Mouse (Mus musculus) midbrain, postnatal 0 days (tissue): ENCODE results near the gene Ints12. TPM values are rescaled to one million over a fixed set of nuclear protein-coding genes. Genes with fewer than 3 reads are reported as not detected.

ENCODE experiments used
- ATAC-seq: fragments of 200-750 bp; cut with Nextera tagmentation; 2 replicates; pipeline ENCODE4 v1.8.0; 2017; ENCODE audit warnings: moderate number of reproducible peaks, mild to moderate bottlenecking, moderate TSS enrichment, moderate library complexity; ENCODE audit not compliant: low FRiP score
- DNase-seq: peaks from one replicate; pipeline ENCODE4 v3.0.0-alpha.2; 2015; ENCODE audit warnings: low spot score
- H3K27ac ChIP-seq: fragments of 300-500 bp; sonication (generic); 2 replicates; pipeline ENCODE4 v1.5.1; 2014; ENCODE audit warnings: low read depth, mild to moderate bottlenecking, low read length, mixed read lengths
- H3K27me3 ChIP-seq: fragments of 300-500 bp; sonication (generic); 2 replicates; pipeline ENCODE4 v1.6.1; 2014; ENCODE audit warnings: low read length, control low read depth, mixed read lengths; ENCODE audit not compliant: insufficient read depth
- H3K36me3 ChIP-seq: fragments of 300-500 bp; sonication (generic); 2 replicates; pipeline ENCODE4 v1.6.1; 2014; ENCODE audit warnings: low read length, control low read depth, mixed read lengths; ENCODE audit not compliant: insufficient read depth
- H3K4me1 ChIP-seq: fragments of 300-500 bp; sonication (generic); 2 replicates; pipeline ENCODE4 v1.6.1; 2014; ENCODE audit warnings: mild to moderate bottlenecking, control low read depth, antibody characterized with exemption, low read length, mixed read lengths; ENCODE audit not compliant: insufficient read depth
- H3K4me2 ChIP-seq: fragments of 300-500 bp; sonication (generic); 2 replicates; pipeline ENCODE4 v1.6.1; 2014; ENCODE audit warnings: low read depth, mild to moderate bottlenecking, low read length, mixed read lengths; ENCODE audit not compliant: poor library complexity, severe bottlenecking
- H3K4me3 ChIP-seq: fragments of 300-500 bp; sonication (generic); 2 replicates; pipeline ENCODE4 v1.5.1; 2014; ENCODE audit warnings: low read depth, mild to moderate bottlenecking, low read length, moderate library complexity
- H3K9ac ChIP-seq: fragments of 300-500 bp; sonication (generic); replicated peaks from 2 replicates; pipeline ENCODE4 v1.6.1; 2014; ENCODE audit warnings: mild to moderate bottlenecking, low read length, moderate library complexity, mixed read lengths; ENCODE audit not compliant: poor library complexity, severe bottlenecking
- H3K9me3 ChIP-seq: fragments of 300-500 bp; sonication (generic); 2 replicates; pipeline ENCODE4 v1.6.1; 2016; ENCODE audit warnings: low read length, control low read depth
- CTCF ChIP-seq: IDR thresholded peaks from 2 replicates; pipeline ENCODE4 v1.5.1; 2016; ENCODE audit warnings: antibody characterized with exemption, mild to moderate bottlenecking
- WGBS: fragments of 180-500 bp; shearing (Covaris S2); extraction: QIAGEN DNeasy Blood & Tissue Kit; methylation state at CpG from one replicate; pipeline ENCODE4 v1.1.7; 2014; 5-methylcytosine and 5-hydroxymethylcytosine counted together
- polyA plus RNA-seq: library from polyadenylated mRNA; unstranded; fragments of >200 nt; fragmentation: Nextera tagmentation; extraction: Ambion mirVana; gene quantifications from 2 replicates; pipeline ENCODE4 v1.2.1, GENCODE M21; 2015
- total RNA-seq: library from RNA; depleted of rRNA; stranded (reverse); fragments of >200 nt; gene quantifications from 2 replicates; pipeline ENCODE4 v1.2.3, GENCODE M21; 2014

Ints12 gene
- total and polyA plus RNA-seq, 2 experiments from 2014 or later, result 9.0 to 11.3 TPM

GRCm38 (mm10) chr3:133109844-133110243 is 18.2 kb downstream of the Ints12 start:
- no peaks in the 10 kb centered on the region for H3K27me3 ChIP-seq
- ATAC-seq, result no peak
- WGBS, result 95% methylated on average over 4 of the region's 4 CpGs
- peaks cover 11% of the 10 kb centered on the region for H3K36me3 ChIP-seq
- H3K27ac ChIP-seq, result no peak overlapping the region
- H3K4me3 ChIP-seq, result no peak overlapping the region
- H3K9ac ChIP-seq, result no peak overlapping the region
- H3K4me1 ChIP-seq, result no peaks in the 10 kb centered on the region
- DNase-seq, result no peak
- no peak for TF ChIP-seq CTCF
- H3K9me3 ChIP-seq, result no peaks in the 10 kb centered on the region
- H3K4me2 ChIP-seq, result no peak overlapping the region

DNA sequence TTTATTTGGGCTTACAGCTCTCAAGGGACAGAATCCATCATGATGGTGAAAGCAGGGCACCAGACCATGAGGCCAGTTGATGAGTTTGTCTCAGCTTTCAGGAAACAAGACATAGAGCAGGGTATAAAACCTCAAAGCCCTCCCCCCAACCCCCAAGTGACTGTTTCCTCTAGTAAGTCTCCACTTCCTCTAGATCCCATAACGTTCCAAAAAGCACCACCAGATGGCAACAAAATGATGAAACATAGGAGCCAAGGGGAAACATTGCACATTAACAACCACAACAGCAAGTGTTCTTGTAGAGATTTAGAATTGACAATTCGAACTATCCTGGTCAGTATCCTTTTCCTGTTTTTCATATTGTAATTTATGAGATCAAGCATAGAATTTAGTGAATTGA is 20.1 kb downstream of the Ints12 start:
- 0 out of 2 replicates have a peak, but pooled peaks have one; percentile 47 for ATAC-seq
- no peaks in the 10 kb centered on the region for H3K9me3 ChIP-seq
- WGBS, result 26% methylated on average over 2 of the region's 2 CpGs
- H3K4me2 ChIP-seq, result no peak overlapping the region
- peak; percentile 71 for DNase-seq
- TF ChIP-seq CTCF, result peak; percentile 84
- H3K9ac ChIP-seq, result no peak overlapping the region
- H3K36me3 ChIP-seq, result peaks cover 7% of the 10 kb centered on the region
- H3K4me3 ChIP-seq, result no peak overlapping the region
- no peak overlapping the region for H3K27ac ChIP-seq
- H3K27me3 ChIP-seq, result no peaks in the 10 kb centered on the region
- H3K4me1 ChIP-seq, result no peaks in the 10 kb centered on the region

DNA sequence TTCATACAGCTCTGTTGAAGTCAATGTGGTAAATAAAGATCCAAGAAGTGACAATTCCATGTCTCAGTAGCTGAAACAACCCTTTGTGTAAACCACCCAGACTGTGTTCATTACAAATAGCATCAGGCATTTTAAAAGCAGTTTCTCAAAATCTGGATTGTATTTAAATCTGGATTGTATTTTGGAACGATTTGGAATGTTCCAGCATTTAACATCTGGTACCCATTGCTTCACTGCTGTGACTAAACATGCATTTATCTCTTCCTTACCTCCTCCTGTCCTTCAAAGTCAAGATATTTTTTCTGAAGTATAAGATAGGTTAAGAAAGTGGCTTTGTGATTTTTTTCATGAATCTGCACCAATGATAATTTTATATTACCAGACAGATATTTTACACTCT is 21.6 kb downstream of the Ints12 start:
- H3K4me2 ChIP-seq, result no peak overlapping the region
- TF ChIP-seq CTCF, result no peak
- peaks cover 7% of the 10 kb centered on the region for H3K36me3 ChIP-seq
- no peak overlapping the region for H3K4me3 ChIP-seq
- H3K27me3 ChIP-seq, result no peaks in the 10 kb centered on the region
- no peak overlapping the region for H3K9ac ChIP-seq
- no peaks in the 10 kb centered on the region for H3K4me1 ChIP-seq
- no peak for DNase-seq
- 57% methylated on average over 1 of the region's 1 CpGs for WGBS
- no peak for ATAC-seq
- no peak overlapping the region for H3K27ac ChIP-seq
- no peaks in the 10 kb centered on the region for H3K9me3 ChIP-seq

GRCm38 (mm10) chr3:133131372-133131771 is 39.7 kb downstream of the Ints12 start:
- Histone ChIP-seq H3K4me1 (no peaks in the 10 kb centered on the region), H3K4me3 (no peak overlapping the region), H3K27me3 (no peaks in the 10 kb centered on the region), H3K9me3 (no peaks in the 10 kb centered on the region), H3K9ac (no peak overlapping the region), H3K4me2 (no peak overlapping the region), H3K36me3 (no peaks in the 10 kb centered on the region), H3K27ac (no peak overlapping the region)
- no peak for DNase-seq
- no peak for ATAC-seq
- no peak for TF ChIP-seq CTCF
- WGBS, result 92% methylated on average over 5 of the region's 5 CpGs

- Histone ChIP-seq H3K9ac (no peak overlapping the region), H3K36me3 (no peaks in the 10 kb centered on the region), H3K9me3 (no peaks in the 10 kb centered on the region), H3K4me1 (no peaks in the 10 kb centered on the region), H3K27me3 (no peaks in the 10 kb centered on the region), H3K4me3 (no peak overlapping the region), H3K4me2 (no peak overlapping the region), H3K27ac (no peak overlapping the region)
- 48% methylated on average over 8 of the region's 8 CpGs for WGBS
- peak; percentile 16; the same call in 1 of the 2 replicates for ATAC-seq
- peak; percentile 40 for DNase-seq
- peak; percentile 63 for TF ChIP-seq CTCF
Observed at GRCm38 (mm10) chr3:133132611-133133010, 41.0 kb downstream of the Ints12 start.

- H3K9ac ChIP-seq, result no peak overlapping the region
- no peak for ATAC-seq
- 90% methylated on average over 6 of the region's 6 CpGs for WGBS
- no peak for DNase-seq
- no peak overlapping the region for H3K4me2 ChIP-seq
- H3K27me3 ChIP-seq, result no peaks in the 10 kb centered on the region
- H3K36me3 ChIP-seq, result no peaks in the 10 kb centered on the region
- H3K27ac ChIP-seq, result no peak overlapping the region
- H3K4me1 ChIP-seq, result no peaks in the 10 kb centered on the region
- no peak overlapping the region for H3K4me3 ChIP-seq
- no peak for TF ChIP-seq CTCF
- H3K9me3 ChIP-seq, result no peaks in the 10 kb centered on the region
Observed at GRCm38 (mm10) chr3:133141877-133142276, 50.2 kb downstream of the Ints12 start.
